Mouse (Mus musculus): Measurements from ENCODE around the gene Kif9. TPM values are rescaled to one million over a fixed set of nuclear protein-coding genes. Genes with fewer than 3 reads are reported as not detected.

Gene Kif9
- total RNA-seq, 2 experiments from 2014 or later = 4.4 to 4.5 TPM

- intact Hi-C loops (cut with DNase I) = no loop called here
Measured at GRCm38 (mm10) chr9:110478639-110479038, 1.9 kb downstream of the Kif9 start.

GRCm38 (mm10) chr9:110488841-110489240 is 12.1 kb downstream of the Kif9 start:
- intact Hi-C loops (cut with DNase I) = no loop called here
- DNase-seq (ENCODE audit: extremely low spot score in 1 of 2, low spot score in 2 of 2) = no peak

More at GRCm38 (mm10) chr9:110478639-110479038, 1.9 kb downstream of the Kif9 start:
- DNase-seq (ENCODE audit: extremely low spot score in 1 of 2, low spot score in 2 of 2) = no peak

GRCm38 (mm10) chr9:110490913-110491312 is 14.2 kb downstream of the Kif9 start:
- peak in 1 of 2 experiments; percentile 30 for DNase-seq (ENCODE audit: extremely low spot score in 1 of 2, low spot score in 2 of 2)
- intact Hi-C loops (cut with DNase I) = no loop called here

GRCm38 (mm10) chr9:110525737-110526136 is 49.0 kb downstream of the Kif9 start:
- intact Hi-C loops (cut with DNase I) = no loop called here
- DNase-seq (ENCODE audit: extremely low spot score in 1 of 2, low spot score in 2 of 2) = no peak

GRCm38 (mm10) chr9:110529002-110529737 is 52.4 kb downstream of the Kif9 start:
- DNase-seq (ENCODE audit: extremely low spot score in 1 of 2, low spot score in 2 of 2) = peak in 1 of 2 experiments; percentile 24
- intact Hi-C loops (cut with DNase I) = no loop called here

- intact Hi-C loops (cut with DNase I) = no loop called here
Measured at GRCm38 (mm10) chr9:110530650-110531049, 53.9 kb downstream of the Kif9 start.

GRCm38 (mm10) chr9:110531151-110531791 is 54.5 kb downstream of the Kif9 start:
- no peak for DNase-seq (ENCODE audit: extremely low spot score in 1 of 2, low spot score in 2 of 2)

More at GRCm38 (mm10) chr9:110530650-110531049, 53.9 kb downstream of the Kif9 start:
- DNase-seq (ENCODE audit: extremely low spot score in 1 of 2, low spot score in 2 of 2) = no peak

GRCm38 (mm10) chr9:110531914-110532489 is 55.2 kb downstream of the Kif9 start:
- intact Hi-C loops (cut with DNase I) = loop anchor here (2.0 kb wide), 1 partner anchor 55 kb away; the partner anchor contains the start of genes Kif9 and Klhl18
- DNase-seq (ENCODE audit: extremely low spot score in 1 of 2, low spot score in 2 of 2) = peak; percentile 92 to 98

More at GRCm38 (mm10) chr9:110531151-110531791, 54.5 kb downstream of the Kif9 start:
- intact Hi-C loops (cut with DNase I) = no loop called here

- peak; percentile 47 to 79 for DNase-seq (ENCODE audit: extremely low spot score in 1 of 2, low spot score in 2 of 2)
- intact Hi-C loops (cut with DNase I) = loop anchor here (2.0 kb wide), 1 partner anchor 56 kb away; the partner anchor contains the start of genes Kif9 and Klhl18
Measured at GRCm38 (mm10) chr9:110532538-110533291, 56.0 kb downstream of the Kif9 start, which contains the start of gene Setd2. Gene Setd2, plus strand, starts transcription at chr9:110532597.

- intact Hi-C loops (cut with DNase I) = loop anchor here (2.0 kb wide), 1 partner anchor 57 kb away; the partner anchor contains the start of genes Kif9 and Klhl18
- no peak for DNase-seq (ENCODE audit: extremely low spot score in 1 of 2, low spot score in 2 of 2)
Measured at GRCm38 (mm10) chr9:110533645-110534044, 56.9 kb downstream of the Kif9 start.

- DNase-seq (ENCODE audit: extremely low spot score in 1 of 2, low spot score in 2 of 2) = no peak
- intact Hi-C loops (cut with DNase I) = no loop called here
Measured at GRCm38 (mm10) chr9:110535114-110535513, 58.4 kb downstream of the Kif9 start.

- intact Hi-C loops (cut with DNase I) = no loop called here
- DNase-seq (ENCODE audit: extremely low spot score in 1 of 2, low spot score in 2 of 2) = no peak
Measured at GRCm38 (mm10) chr9:110536636-110537035, 59.9 kb downstream of the Kif9 start.

- intact Hi-C loops (cut with DNase I) = no loop called here
- peak in 1 of 2 experiments; percentile 16 for DNase-seq (ENCODE audit: extremely low spot score in 1 of 2, low spot score in 2 of 2)
Measured at GRCm38 (mm10) chr9:110538511-110538910, 61.8 kb downstream of the Kif9 start.

GRCm38 (mm10) chr9:110541988-110542387 is 65.2 kb downstream of the Kif9 start:
- intact Hi-C loops (cut with DNase I) = no loop called here
- DNase-seq (ENCODE audit: extremely low spot score in 1 of 2, low spot score in 2 of 2) = no peak

GRCm38 (mm10) chr9:110548261-110548660 is 71.5 kb downstream of the Kif9 start:
- no peak for DNase-seq (ENCODE audit: extremely low spot score in 1 of 2, low spot score in 2 of 2)
- intact Hi-C loops (cut with DNase I) = no loop called here

- no peak for DNase-seq (ENCODE audit: extremely low spot score in 1 of 2, low spot score in 2 of 2)
- intact Hi-C loops (cut with DNase I) = loop anchor here (5.0 kb wide), 1 partner anchor 34 kb away; no protein-coding TSS in a partner anchor
Measured at GRCm38 (mm10) chr9:110568309-110568708, 91.6 kb downstream of the Kif9 start.

All from left cerebral cortex, postnatal 10 days (tissue).